Mouse (Mus musculus): ENCODE data around the gene Mixl1.

The Mixl1 gene

DNA sequence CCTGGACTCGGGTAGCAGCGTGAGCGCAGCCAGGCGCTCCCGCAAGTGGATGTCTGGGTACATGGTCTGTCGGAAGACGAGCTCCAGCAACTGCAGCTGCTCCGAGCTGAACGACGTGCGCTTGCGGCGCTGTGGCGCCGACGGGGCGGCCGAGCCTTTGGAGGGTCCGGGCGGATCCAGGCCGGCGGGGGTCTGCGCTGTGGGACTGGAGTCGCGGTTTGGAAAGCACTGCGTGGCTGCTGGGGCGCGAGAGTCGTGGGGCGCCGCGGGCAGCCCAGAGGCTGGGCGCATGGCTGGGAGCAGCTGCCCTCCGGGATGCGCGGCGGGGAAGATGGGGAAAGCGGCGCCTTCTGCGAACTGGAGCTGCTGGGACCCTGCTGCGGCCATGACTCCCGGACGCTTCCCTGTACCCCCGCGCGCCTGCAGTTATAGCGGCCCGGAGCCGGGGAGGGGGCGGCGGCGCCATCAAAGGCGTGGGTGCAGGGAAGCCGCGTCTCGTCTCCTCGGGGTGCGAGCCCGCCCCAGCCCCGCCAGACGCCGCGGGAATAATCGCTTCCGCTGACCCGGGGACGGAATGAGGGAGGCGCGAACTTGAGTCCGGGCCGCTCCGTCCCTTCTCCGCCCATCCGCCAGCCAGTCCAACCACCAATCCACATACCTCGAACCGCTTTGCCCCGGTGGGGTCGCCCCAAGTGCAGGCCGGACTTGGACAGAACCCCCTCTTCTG, at the start of gene Mixl1:
Mixl1 (minus strand) TSS at position 409 of the 727 bp plus-strand sequence.
- no peak for DNase-seq (ENCODE audit: low read depth in 2 of 2, low spot score in 2 of 2)

DNA sequence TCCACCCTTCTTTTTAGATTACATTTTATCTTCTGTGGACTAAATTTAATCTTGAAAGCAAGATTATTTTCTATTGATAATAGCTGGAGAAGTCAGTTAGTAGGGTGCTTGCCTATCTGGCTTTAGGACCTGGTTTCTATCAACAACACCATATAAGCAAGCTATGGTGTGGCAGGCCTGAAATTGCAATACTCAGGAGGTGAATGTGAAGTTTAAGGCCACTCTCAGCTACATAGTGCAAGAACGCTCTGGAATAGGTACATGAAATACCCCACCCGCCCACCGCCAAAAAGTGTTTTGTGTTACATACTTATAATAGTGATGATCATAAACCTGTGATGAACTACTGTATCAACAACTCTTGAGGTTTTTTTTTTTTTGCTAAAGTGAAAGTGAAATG, 32.4 kb upstream of the Mixl1 start:
- no peak for DNase-seq (ENCODE audit: low read depth in 2 of 2, low spot score in 2 of 2)

DNA sequence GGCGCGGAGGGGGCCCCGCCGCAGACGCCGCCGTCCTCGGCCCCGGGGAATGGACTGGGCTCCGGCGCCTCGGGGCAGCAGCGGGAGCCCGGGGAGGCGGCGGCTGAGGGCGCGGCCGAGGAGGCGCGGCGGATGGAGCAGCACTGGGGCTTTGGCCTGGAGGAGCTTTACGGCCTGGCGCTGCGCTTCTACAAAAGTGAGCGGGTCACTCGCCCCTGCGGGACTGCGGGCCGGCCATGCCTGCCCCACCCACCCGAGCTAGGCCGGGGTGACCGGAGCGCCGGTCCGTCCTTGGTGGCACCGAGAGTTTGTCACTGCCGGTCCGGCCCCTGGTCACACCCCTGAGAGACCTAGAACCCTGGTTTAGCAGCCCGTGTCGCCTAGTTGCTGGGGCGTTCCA, 29.3 kb upstream of the Mixl1 start:
- DNase-seq (ENCODE audit: low read depth in 2 of 2, low spot score in 2 of 2), result no peak

DNA sequence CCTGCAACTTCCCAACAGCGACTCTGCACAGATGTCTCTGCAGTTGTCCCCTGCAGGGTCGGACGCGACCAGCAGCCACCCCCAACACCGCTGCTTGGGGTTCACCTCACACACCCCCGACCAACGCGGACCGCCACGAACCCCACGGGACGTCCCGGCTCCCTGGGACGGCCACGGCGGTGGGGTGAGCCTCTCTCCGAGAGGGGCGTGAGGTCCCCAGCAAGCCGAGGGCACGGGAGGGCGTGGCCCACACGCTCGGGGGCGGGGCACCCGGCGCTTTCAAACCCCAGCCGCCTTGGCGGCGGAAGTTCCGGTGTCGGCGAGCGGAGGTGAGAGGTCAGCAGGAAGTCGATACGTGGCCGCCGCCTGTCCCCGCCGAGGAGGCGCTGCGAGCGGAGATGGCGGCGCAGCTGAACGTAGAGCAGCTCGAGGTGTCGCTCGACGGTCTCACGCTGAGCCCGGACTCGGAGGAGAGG, 28.9 kb upstream of the Mixl1 start, which contains the start of gene Acbd3:
Acbd3 (plus strand) TSS at position 340 of the 476 bp plus-strand sequence.
- peak; percentile 82 to 83 for DNase-seq (ENCODE audit: low read depth in 2 of 2, low spot score in 2 of 2)

DNA sequence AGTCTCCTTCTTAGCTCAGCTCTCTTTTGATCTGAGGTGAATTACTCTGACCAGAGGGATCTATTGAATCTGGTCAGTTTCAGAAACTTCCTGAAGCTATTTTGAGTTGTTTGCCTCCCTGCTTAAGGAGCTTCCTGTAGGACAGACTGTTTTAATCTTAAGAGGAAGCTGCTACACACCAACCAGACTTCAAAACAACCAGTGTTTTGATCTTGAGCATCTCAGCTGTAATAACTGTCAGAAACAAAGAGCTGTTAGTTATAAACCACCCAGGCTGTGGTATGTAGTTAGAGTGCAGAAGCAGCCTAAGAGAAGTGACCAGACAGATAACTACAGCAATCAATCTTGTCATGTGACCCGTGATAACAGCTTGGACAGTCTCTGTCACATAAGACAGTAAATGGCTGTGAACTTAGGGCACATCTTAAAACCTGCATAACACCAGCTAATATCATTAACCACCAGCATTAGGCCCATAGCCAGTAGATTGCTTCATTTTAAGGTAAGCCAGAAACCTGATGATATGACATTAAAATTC, 26.9 kb upstream of the Mixl1 start:
- no peak for DNase-seq (ENCODE audit: low read depth in 2 of 2, low spot score in 2 of 2)

DNA sequence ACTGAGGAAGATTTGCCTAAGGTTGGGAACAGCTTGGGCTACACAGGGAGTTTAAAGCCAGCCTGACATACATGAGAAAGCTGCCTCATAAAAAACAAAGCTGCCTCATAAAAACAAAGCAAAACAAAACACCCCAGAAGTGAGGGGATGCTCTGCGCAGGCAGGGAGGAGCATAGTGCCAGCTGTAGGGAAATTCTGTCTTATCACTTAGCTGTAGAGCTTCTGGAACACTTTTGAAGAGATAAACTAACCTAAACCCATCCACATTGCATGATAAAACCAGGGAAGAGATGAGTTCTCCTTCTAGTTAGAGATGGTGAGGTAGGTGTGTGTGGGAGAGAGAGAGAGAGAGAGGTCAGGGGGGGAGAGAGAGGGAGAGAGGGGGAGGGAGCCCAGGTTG, 25.8 kb upstream of the Mixl1 start:
- no peak for DNase-seq (ENCODE audit: low read depth in 2 of 2, low spot score in 2 of 2)

DNA sequence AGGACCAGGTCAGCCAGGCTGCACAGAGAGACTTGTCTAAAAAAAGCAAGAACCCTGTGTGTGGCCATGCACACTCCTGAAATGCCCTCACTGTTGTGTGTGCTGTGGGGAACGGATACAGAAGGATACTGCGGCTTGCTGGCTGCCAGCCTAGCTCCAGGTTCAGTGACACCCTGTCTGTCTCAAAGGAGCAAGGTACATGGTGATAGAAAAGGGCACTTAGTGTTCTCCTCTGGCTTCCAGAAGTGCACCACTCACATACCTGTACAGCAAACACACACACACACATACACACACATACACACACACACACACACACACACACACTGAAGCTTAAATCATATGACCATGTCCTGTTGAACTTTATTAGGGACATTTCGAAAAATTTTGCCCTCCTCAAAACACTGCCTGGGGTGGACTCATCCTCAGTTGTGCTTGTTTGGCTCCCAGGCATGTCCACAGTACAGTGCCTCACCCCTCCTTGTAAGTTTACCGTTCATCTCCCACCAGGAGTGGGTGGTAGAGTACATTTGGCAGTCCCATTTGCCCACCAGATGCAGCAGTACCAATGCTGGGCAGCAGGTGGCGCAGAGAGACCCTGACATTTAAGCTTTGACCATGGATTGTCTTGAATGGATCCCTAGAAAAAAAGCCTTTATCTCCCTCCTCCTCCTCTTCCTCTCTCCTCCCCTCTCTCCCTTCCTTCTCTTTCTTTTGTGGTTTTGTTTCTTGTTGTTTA, 23.3 kb upstream of the Mixl1 start:
- peak; percentile 83 to 89 for DNase-seq (ENCODE audit: low read depth in 2 of 2, low spot score in 2 of 2)

DNA sequence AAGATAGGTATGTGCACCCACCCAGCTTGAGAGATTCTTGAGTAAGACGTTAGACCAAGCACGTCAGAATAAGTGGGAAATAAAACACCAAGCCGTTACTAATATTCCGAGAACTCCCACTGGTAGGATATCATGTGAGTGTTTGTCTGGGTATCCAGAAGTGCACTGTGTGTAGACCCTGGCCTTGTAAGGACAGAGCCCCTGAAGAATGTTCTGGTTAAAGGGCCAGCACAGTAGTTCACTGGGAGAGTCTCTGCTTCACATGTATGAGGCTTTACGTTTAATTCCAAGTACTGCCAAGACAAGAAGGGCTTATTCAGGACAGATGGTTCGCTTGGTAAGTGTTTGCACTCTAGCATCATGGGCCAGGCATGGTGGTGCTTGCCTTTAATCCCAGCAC, 22.6 kb upstream of the Mixl1 start:
- no peak for DNase-seq (ENCODE audit: low read depth in 2 of 2, low spot score in 2 of 2)

DNA sequence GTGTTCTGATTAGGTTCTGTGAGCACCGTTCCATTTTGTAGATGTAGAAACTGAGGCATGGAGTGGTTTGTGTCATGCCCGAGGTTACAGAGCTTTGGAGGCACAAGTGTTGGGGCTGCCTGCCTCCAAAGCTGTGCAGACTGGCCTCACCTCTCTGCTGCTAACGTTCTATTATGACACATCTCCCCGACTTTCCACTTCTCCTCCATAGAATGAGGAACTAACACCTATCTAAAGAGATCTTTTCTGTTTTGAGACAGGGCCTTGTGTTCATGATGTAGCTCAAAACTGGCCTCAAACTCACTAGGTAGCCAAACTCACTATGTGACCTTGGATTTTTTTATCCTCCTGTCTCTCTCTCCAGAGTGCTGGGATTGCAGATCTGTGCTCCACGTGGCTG, 21.9 kb upstream of the Mixl1 start:
- no peak for DNase-seq (ENCODE audit: low read depth in 2 of 2, low spot score in 2 of 2)

DNA sequence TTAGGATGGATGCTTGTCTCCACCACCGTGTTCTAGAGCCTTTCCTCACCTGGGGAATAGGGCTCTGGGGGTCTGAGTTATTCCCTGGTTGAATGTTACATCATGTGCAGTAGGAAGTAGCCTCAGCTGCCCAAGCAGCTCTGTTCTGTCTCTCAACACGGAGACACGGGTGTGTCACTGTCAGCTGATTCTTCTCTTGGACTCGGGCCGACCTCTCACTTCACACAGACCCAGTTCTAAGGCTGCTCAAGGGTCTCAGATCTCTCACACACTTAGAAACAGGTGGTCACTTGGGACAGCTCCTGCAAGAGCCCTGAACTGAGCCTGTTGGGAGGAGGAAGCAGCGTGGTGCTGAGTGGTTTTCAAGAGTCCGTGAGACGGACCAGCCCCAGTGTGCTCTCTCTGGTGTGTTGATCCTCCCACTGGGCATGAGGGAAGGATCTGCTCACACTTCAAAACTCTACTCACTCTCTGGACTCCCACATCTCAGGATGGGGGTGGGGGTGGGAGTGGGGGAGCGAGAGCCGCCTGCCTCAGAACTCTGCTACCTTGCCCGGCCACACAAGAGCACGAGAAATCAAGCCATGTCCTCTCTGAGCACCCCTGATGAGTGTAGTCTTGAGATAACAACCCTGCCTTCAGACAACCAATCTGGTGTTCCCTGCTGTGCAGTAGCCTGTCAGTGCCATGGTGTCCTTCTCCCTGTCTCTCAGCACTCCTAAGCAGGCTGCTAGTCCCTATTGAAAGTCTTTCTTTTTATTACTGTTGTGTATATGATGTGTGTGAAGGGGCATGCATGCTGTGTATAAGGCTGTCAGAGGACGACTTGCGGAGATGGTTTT, 12.3 kb upstream of the Mixl1 start:
- no peak for DNase-seq (ENCODE audit: low read depth in 2 of 2, low spot score in 2 of 2)

DNA sequence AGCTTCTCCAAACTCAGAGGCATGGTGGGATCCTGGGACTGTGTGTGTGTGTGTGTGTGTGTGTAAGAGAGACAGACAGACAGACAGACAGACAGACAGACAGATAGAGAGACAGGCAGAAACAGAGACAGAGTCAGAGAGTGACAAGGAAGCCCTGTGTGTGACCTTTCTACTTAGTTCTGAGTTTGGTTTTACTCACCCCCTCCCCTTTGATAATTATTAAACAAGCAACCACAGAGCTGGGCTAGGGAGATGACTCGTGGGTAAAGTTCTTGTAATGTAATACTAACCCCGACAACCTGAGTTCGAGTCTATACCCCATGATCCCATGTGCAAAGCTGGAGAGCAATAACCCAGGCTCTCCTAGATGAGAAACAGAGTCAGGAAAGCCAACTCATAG, 11.0 kb upstream of the Mixl1 start:
- no peak for DNase-seq (ENCODE audit: low read depth in 2 of 2, low spot score in 2 of 2)

DNA sequence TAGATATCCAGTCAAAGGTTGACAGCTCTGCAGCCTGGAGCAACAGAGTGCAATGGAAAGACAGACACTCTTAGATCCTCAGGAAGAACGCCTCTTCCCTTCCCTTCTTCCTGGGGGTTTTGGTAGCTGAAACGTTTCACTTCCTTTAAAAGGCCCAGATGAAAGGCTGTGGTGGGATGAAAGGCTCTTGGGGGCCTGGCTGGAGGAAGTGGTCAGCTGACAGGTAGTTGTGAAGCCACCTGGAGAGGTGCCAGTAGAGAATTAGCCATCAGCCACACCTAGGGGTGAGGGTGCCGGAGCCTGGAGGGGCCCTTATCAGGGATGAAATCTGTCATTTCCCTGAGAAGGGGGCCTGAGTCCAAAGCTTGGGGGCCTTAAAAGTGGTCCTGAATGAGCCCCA, 10.5 kb upstream of the Mixl1 start:
- no peak for DNase-seq (ENCODE audit: low read depth in 2 of 2, low spot score in 2 of 2)

DNA sequence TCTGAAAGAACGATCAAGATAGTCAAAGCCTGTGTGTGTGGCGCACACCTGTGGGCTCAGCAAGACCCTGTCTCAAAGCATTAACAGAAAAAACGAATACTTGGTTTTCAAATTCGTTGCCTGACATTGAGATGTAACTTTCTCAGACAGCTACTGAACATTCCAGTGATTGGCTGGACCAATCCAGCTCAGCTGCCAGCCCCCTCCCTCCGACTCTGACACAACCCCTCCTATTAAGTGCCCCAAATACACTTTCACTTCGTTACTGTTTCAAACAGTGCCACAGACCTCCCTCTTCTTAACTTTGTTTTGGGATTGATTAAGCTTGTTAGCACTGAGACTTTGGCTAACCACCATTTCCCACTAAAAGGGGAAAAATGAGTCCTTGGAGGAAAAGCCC, 6.6 kb upstream of the Mixl1 start:
- DNase-seq (ENCODE audit: low read depth in 2 of 2, low spot score in 2 of 2), result no peak

DNA sequence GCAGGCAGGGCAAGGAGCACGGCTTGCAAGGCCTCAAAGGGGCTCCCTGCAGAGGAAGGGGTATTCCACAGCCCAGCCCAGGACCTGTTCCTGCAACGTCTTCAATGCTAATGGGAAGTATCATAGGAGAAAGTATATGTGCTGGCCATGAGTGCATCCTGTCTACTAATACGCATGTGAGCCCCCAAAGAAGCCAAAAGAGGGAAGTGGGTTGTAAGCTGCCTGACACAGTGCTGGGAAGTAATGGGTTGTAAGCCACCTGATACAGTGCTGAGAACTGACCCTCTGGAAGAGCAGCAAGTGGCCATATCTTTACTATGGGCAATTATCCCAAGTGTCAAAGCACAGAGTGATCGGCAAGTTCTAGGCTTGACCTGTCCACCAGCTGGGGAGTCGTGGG, 1.2 kb upstream of the Mixl1 start:
- no peak for DNase-seq (ENCODE audit: low read depth in 2 of 2, low spot score in 2 of 2)

DNA sequence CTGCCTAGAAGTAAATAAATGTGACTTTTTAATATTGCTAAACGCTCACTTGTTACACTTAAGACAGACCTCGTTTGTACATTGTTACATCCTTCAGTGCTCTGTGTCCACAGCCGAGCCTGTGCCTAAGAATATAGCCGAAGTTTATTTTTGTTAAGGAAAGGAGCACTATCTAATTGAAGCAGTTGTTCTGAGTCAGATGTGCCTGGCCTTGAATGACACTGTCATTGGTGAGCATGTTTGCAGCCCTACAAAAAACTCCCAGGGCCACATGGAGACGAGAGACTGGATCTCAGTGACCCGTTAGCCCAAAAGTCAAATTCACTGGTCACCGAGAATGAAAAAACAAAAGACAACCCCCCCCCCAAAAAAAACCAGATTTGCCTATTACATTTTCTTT, 5.5 kb downstream of the Mixl1 start:
- DNase-seq (ENCODE audit: low read depth in 2 of 2, low spot score in 2 of 2), result no peak

Data from CD8-positive naive resting alpha-beta T cell, adult 2 months (primary cell).